ENCODE assay signal across 25 mouse cellular contexts in genomic region chr4:101640631-101641030, GRCm38 (mm10). TPM values are rescaled to one million over a fixed set of nuclear protein-coding genes. Genes with fewer than 3 reads are reported as not detected.
DNase-seq lines count a peak whose midpoint lies in the region; TF ChIP-seq lines count a peak whose summit lies in the region.
"Had no signal": no experiment of that assay in that cellular context is flagged by ENCODE, and none has a peak within 500 bp of the region (broad histone marks: within the 10 kb centered on the region; RNA-seq: fewer than 3 reads in every experiment).

No protein-coding gene starts in this region.

- no peak for TF ChIP-seq EP300 in CH12.LX (IDR thresholded peaks at IDR 0.05; ENCODE audit: low read length)

- peaks cover 2 to 17% of the 10 kb centered on the region in 2 experiments; a peak in 3 of 4 replicates for H3K4me1 ChIP-seq in CH12.LX (ENCODE audit: control insufficient read depth in 1 of 2, insufficient read depth in 2 of 2)
- H3K4me1 ChIP-seq: forebrain, embryonic 10.5 days; forebrain, embryonic 13.5 days; heart, embryonic 12.5 days; heart, embryonic 15.5 days had no signal

- dilution Hi-C loops in CH12.LX (cut with MboI; ENCODE audit: extremely low pct_ligation_motif_present, extremely low pct_unique_long_range_greater_than_20kb, low sequenced_read_pairs): no loop called here

- no peak overlapping the region for H3K4me3 ChIP-seq in CH12.LX (replicated peaks in 1 of 3; ENCODE audit: low read depth in 2 of 3, low read length in 2 of 3, poor library complexity in 1 of 3)
- H3K4me3 ChIP-seq: forebrain, embryonic 10.5 days; forebrain, embryonic 13.5 days; gastrocnemius, adult 2 months; heart, embryonic 12.5 days; heart, embryonic 15.5 days had no signal

- H3K4me2 ChIP-seq in CH12.LX (ENCODE audit: insufficient read depth, low read depth, poor library complexity, severe bottlenecking): no peak overlapping the region
- H3K4me2 ChIP-seq: forebrain, embryonic 13.5 days; heart, embryonic 12.5 days; heart, embryonic 15.5 days; hindbrain, embryonic 14.5 days had no signal

- no peak for TF ChIP-seq RAD21 in CH12.LX (IDR thresholded peaks at IDR 0.05; ENCODE audit: low read depth, low read length)

- no peaks in the 10 kb centered on the region for H3K36me3 ChIP-seq in CH12.LX (replicated peaks in 1 of 2; ENCODE audit: control insufficient read depth in 1 of 2, insufficient read depth in 1 of 2, low read length in 1 of 2)
- H3K36me3 ChIP-seq: forebrain, embryonic 10.5 days; heart, embryonic 12.5 days; heart, embryonic 15.5 days had no signal

- no peaks in the 10 kb centered on the region for H3K79me2 ChIP-seq in CH12.LX (replicated peaks; ENCODE audit: control insufficient read depth, extremely low read depth, insufficient read depth, poor library complexity, severe bottlenecking)

- no peaks in the 10 kb centered on the region for H3K9me3 ChIP-seq in CH12.LX (replicated peaks; ENCODE audit: low read length)
- H3K9me3 ChIP-seq: forebrain, embryonic 10.5 days; forebrain, embryonic 13.5 days; heart, embryonic 12.5 days; heart, embryonic 15.5 days had no signal

- intact Hi-C loops in heart, postnatal 14 days (cut with DNase I): loop anchor here (10.0 kb wide), 1 partner anchor 276 kb away; no protein-coding TSS in a partner anchor

- in situ Hi-C loops in CH12.LX (cut with MboI; ENCODE audit: low pct_ligation_motif_present, low pct_unique_long_range_greater_than_20kb, low sequenced_read_pairs): no loop called here

- TF ChIP-seq CTCF in CH12.LX (conservative IDR thresholded peaks at IDR 0.05 in 1 of 2, IDR thresholded peaks at IDR 0.05 in 1 of 2; ENCODE audit: low read depth in 2 of 2, low read length in 2 of 2): no peak

- H3K27me3 ChIP-seq in CH12.LX (replicated peaks): no peaks in the 10 kb centered on the region
- H3K27me3 ChIP-seq: forebrain, embryonic 13.5 days; heart, embryonic 12.5 days; heart, embryonic 15.5 days had no signal

- no peak for TF ChIP-seq POLR2A in CH12.LX (IDR thresholded peaks at IDR 0.05; ENCODE audit: low read depth, low read length)

- no peak overlapping the region for H3K27ac ChIP-seq in CH12.LX (ENCODE audit: insufficient read depth, low read depth)
- H3K27ac ChIP-seq: forebrain, embryonic 10.5 days; forebrain, embryonic 13.5 days; gastrocnemius, adult 2 months; heart, embryonic 15.5 days; hindbrain, embryonic 14.5 days; hindbrain, postnatal 0 days had no signal

- H3K9ac ChIP-seq in CH12.LX (ENCODE audit: insufficient read depth, low read depth): no peak overlapping the region
- H3K9ac ChIP-seq: forebrain, embryonic 13.5 days; forebrain, postnatal 0 days; heart, embryonic 12.5 days; heart, embryonic 15.5 days; hindbrain, embryonic 14.5 days had no signal

- DNase-seq in heart, adult 11 months: peak; percentile 43
- no peak for DNase-seq in heart, postnatal 14 days
- DNase-seq in CH12.LX (ENCODE audit: extremely low read depth) (no peak), NIH3T3 (ENCODE audit: low read depth) (peak; percentile 57)
- no peak for DNase-seq in T-cell, adult 2 months (ENCODE audit: low spot score)
- DNase-seq in adrenal gland, postnatal 4 days (ENCODE audit: low spot score in 2 of 2): no peak
- DNase-seq: adrenal gland, adult 2 months; adrenal gland, postnatal 14 days; cerebellum, adult 11-12 months; cerebellum, adult 8-10 months; cerebellum, postnatal 10 days; cerebellum, postnatal 36 days; forebrain, postnatal 0 days; gastrocnemius, adult 2 months; gastrocnemius, postnatal 14 days; heart, adult 18-20 months; heart, postnatal 10 days; heart, postnatal 4 days; kidney, adult 18-20 months had no signal

TF ChIP-seq in CH12.LX, 34 proteins besides CTCF, POLR2A, EP300 and RAD21:
- TF ChIP-seq SIN3A (IDR thresholded peaks at IDR 0.05; ENCODE audit: low read length) (no peak), HCFC1 (IDR thresholded peaks at IDR 0.05; ENCODE audit: low read depth, low read length) (no peak), RCOR1 (conservative IDR thresholded peaks at IDR 0.05; ENCODE audit: low read depth, low read length) (no peak), MAFK (IDR thresholded peaks at IDR 0.05; ENCODE audit: insufficient replicate concordance, low read length) (0 out of 2 replicates have a peak, but pooled peaks have one; percentile 12), ETS1 (conservative IDR thresholded peaks at IDR 0.05; ENCODE audit: low read depth, low read length) (no peak)
TF ChIP-seq in CH12.LX: peak in this region for 1.

RNA-seq across cellular contexts. Expression of gene Leprot, which starts 6.9 kb away (rescaled TPM):
- total RNA-seq in heart, postnatal 14 days (2021): 10 to 100 TPM; 31.5 to 33.1 TPM
- total RNA-seq in CH12.LX (2012; rRNA removed) (17.6 and 19.9 TPM in 2 replicates), CH12.LX (2014; rRNA removed) (24.2 and 24.9 TPM in 2 replicates)
- 26.6 and 29.2 TPM in 2 replicates for polyA plus RNA-seq in CH12.LX (2012; ENCODE audit: insufficient read length, low read depth)
- 10 to 100 TPM; 96.3 to 98.2 TPM for total RNA-seq in adrenal gland, postnatal 4 days (2021)

Comparison
In these comparisons a context has a peak if more than half of its experiments do, and no peak if none do; other contexts are left out.
1. DNase-seq: peak in heart, adult 11 months (single experiment) and NIH3T3 (single experiment); none in heart, postnatal 14 days (0 of 2), CH12.LX (single experiment), T-cell, adult 2 months (single experiment) and adrenal gland, postnatal 4 days (0 of 2).